Mouse (Mus musculus): Measurements from ENCODE around the gene Dtd1.

DNA sequence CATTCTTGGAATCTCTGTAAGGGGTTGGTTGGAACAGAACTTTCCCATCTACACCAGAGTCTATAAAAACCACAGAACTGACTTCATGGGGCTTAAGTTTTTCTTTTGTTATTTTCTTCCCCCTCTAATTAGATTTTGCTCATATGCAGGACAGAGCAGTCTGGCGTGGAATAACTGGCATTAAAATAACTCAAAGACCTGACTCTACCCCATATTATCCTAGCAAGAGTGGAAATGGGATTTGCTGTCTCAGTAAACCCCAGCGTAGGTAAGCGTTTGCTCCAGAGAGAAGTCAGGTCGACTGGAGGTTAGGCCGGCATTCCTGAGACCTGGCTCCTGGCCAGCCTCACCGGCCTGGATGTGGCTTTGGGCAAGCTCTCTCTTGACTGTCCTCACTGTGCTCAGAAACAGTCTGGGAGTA is 140.9 kb downstream of the Dtd1 start:
- no peak for TF ChIP-seq MYC (IDR thresholded peaks at IDR 0.05; ENCODE audit: low read depth, low read length)
- no peak for TF ChIP-seq CTCF (IDR thresholded peaks at IDR 0.05 in 2 of 3, conservative IDR thresholded peaks at IDR 0.05 in 1 of 3; ENCODE audit: control insufficient read depth in 1 of 3, insufficient read depth in 1 of 3, low read depth in 2 of 3, low read length in 3 of 3, poor library complexity in 1 of 3, severe bottlenecking in 1 of 3)
- TF ChIP-seq POLR2A (IDR thresholded peaks at IDR 0.05; ENCODE audit: control insufficient read depth in 1 of 2, insufficient read depth in 1 of 2, low read depth in 1 of 2, low read length in 2 of 2, poor library complexity in 1 of 2): no peak
- TF ChIP-seq ZKSCAN1 (IDR thresholded peaks at IDR 0.05; ENCODE audit: low read depth, low read length): no peak
- TF ChIP-seq NELFE (IDR thresholded peaks at IDR 0.05; ENCODE audit: low read depth, low read length): no peak
- no peak for TF ChIP-seq HCFC1 (IDR thresholded peaks at IDR 0.05; ENCODE audit: low read depth, low read length)
- TF ChIP-seq TAL1 (IDR thresholded peaks at IDR 0.05; ENCODE audit: low read length): no peak
- TF ChIP-seq EP300 (IDR thresholded peaks at IDR 0.05; ENCODE audit: low read depth in 1 of 2, low read length in 2 of 2): no peak
- no peak for TF ChIP-seq ZC3H11A (IDR thresholded peaks at IDR 0.05; ENCODE audit: low read depth, low read length)
- no peak for TF ChIP-seq BHLHE40 (IDR thresholded peaks at IDR 0.05; ENCODE audit: borderline replicate concordance, low read depth, low read length)
- TF ChIP-seq MXI1 (IDR thresholded peaks at IDR 0.05; ENCODE audit: low read depth, low read length): no peak
- no peak for TF ChIP-seq CHD2 (IDR thresholded peaks at IDR 0.05; ENCODE audit: low read length)
- TF ChIP-seq GATA1 (IDR thresholded peaks at IDR 0.05; ENCODE audit: low read depth, low read length): no peak
- TF ChIP-seq TCF12 (IDR thresholded peaks at IDR 0.05; ENCODE audit: low read depth, low read length): no peak

Data from MEL (cell line).